In genomic region chr3:52555038-52555437, GRCm38 (mm10) we compare ENCODE assay signal across 10 mouse cellular contexts.
DNase-seq lines count a peak whose midpoint lies in the region; ATAC-seq and TF ChIP-seq lines count a peak whose summit lies in the region.
"Had no signal": no experiment of that assay in that cellular context is flagged by ENCODE, and none has a peak within 500 bp of the region (broad histone marks: within the 10 kb centered on the region; RNA-seq: fewer than 3 reads in every experiment).

No protein-coding gene starts in this region.

- peak; percentile 64; the same call in 1 of the 2 replicates for ATAC-seq in neutrophil, adult 5-6 weeks (ENCODE audit: extremely low read depth, insufficient number of reproducible peaks, low FRiP score, poor library complexity, severe bottlenecking)

- DNase-seq in 416B (ENCODE audit: low read depth) = peak; percentile 93
- DNase-seq in CD4-positive helper T cell, adult 2 months (ENCODE audit: low read depth, low spot score) = peak; percentile 87
- DNase-seq in induced T-regulatory cell, adult 2 months (ENCODE audit: low read depth) = peak; percentile 89
- DNase-seq in urinary bladder, postnatal 25 days (ENCODE audit: low spot score) = no peak
- no peak for DNase-seq in gastrocnemius, adult 18-20 months (ENCODE audit: low spot score)
- no peak for DNase-seq in layer of hippocampus, adult 2 months (ENCODE audit: low spot score in 2 of 2)
- DNase-seq in cerebellum, adult 18-20 months = no peak
- DNase-seq: cerebellum, adult 8-10 months had no signal

- no peak overlapping the region for H3K4me3 ChIP-seq in layer of hippocampus, adult 2 months
- H3K4me3 ChIP-seq: heart, embryonic 10.5 days had no signal

- TF ChIP-seq CTCF in layer of hippocampus, adult 2 months (conservative IDR thresholded peaks at IDR 0.05) = no peak

- H3K27ac ChIP-seq in layer of hippocampus, adult 2 months = no peak overlapping the region
- H3K27ac ChIP-seq: heart, embryonic 10.5 days had no signal

Comparison
In these comparisons a context has a peak if more than half of its experiments do, and no peak if none do; other contexts are left out.
1. DNase-seq: peak in 416B (single experiment), CD4-positive helper T cell, adult 2 months (single experiment) and induced T-regulatory cell, adult 2 months (single experiment); none in urinary bladder, postnatal 25 days (single experiment), gastrocnemius, adult 18-20 months (single experiment), layer of hippocampus, adult 2 months (0 of 2) and cerebellum, adult 18-20 months (0 of 2).